Mouse (Mus musculus) layer of hippocampus, adult 9-11 months (tissue): ENCODE measurements at regions not wholly inside any gene's neighbourhood (a gene's known extent, or its start where the extent isn't known, plus 50 kb on each side); places are given as distances from the start of the nearest gene placed in this dataset.

Source experiments
- DNase-seq: peaks from one replicate; pipeline ENCODE4 v3.0.0; 2022

DNA sequence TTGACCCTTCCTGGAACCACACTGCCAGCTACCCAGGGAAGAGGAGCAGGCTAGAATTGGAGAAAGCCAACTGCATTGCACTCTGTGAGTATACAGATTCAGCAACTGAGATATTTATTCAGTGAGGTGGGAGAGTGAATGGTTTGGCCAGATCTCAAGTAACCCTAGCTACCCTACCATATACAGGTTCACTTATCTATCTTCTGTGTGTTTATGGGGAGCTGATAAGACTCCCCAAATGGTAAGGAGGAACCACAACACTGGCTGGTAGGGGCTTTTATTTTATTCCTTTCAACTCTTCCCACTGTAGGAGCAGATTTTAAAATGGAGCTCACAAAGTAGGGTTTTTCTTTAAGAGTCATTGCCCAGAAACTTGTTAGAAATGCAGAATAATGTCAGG lies 62.9 kb downstream of the Arrdc3 start:
- DNase-seq, result no peak

DNA sequence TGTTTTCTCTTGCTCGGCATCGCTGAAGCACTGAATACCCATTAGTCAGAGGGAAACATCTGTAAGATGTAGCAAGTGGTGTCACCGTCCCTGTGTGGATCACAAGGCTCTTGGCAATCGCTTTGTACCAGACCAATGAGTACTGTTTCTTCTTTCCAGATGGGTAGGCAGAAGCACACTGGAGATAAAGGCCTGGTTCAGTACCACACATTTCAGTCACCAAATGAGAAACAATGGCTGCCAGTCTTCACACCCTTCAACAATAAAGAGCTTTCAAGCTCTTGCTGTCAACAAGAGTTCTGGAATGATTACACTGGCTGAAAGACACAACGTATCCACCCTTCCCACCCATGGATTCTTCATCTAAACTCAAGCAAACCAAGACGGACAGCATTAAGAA lies 64.5 kb downstream of the Arrdc3 start:
- DNase-seq, result peak; percentile 90

DNA sequence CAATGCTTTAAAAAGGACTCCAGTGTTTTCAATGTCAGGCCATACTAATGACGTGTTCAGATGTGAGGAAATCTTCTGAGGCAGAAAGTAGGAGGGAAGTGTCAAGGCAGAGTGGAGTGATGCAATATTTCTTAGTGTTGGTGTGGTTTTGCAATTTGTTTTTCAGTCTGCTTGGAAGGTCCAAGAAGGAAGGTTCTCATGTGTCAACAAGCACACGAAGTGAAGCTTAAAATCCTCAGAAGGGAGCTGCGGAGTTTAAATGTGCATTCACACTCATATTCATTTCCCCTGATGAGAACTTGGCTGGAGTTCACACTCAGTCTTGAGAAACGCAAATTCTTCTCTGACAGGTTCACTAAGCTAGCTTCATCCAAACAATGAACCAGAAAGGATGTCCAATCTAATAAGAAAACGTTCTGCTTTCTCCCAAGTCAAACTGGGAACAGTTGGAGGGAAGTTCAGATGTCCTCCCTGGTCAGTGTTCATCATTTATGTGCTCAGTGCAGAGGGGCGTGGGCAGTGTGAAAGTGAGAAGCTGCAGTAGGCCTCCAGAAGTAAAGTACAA lies 66.0 kb downstream of the Arrdc3 start:
- DNase-seq, result no peak

DNA sequence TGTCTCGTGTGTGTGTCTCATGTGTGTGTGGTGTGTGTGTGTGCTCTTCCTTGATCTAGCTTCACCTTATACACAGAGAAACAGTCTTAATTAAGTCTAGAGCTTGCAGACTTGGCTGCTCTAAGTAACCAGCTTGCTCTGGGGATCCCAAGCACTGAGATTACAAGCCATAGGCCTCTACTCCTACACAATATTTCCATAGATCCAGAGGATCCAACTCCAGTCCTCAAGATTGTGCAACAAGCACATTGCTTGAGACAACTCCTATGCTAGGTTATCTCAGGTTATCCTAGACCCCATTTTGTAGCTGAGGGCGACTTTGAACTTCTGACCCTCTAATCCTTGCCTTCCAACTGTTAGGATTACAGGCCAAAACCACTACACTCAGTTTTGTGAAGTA lies 67.1 kb downstream of the Arrdc3 start:
- DNase-seq, result no peak

DNA sequence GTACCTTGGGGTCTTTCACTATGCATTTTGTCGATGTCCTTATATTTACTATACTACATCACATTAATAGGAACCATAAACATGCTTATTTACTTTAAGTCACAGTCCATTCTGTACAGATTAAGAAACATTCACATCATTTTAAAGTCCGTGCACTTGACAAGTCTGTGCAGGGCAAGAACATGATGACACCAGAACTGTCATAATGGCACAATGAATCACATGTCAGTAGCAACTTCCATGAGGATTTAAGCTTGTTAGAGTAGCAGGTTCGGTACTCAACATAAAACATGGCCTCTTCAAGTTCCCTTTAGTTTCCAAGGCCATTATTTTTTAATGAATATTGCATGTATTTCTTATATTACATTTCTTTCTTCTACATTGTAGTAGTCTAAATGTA lies 67.6 kb downstream of the Arrdc3 start:
- DNase-seq, result no peak

DNA sequence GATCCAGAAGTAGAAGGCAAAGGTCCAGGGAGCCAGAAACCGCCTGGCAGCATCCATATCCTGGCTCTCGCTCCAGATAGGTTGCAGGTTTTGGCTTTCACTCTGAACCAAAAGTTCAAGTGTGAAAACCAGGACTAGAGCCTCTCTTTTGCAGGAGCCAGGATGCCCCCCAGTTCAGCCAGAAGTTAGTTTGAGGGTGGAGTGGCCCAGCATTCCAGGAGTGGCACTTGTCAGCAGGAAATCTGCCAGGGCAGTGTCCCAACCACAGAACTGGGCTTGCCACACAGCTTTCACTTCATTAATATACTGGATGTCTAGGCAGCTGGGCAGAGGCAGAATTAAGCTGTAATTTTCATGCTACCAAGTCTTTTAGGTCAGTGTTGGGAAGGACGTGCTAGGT lies 68.1 kb downstream of the Arrdc3 start:
- peak; percentile 32 for DNase-seq

DNA sequence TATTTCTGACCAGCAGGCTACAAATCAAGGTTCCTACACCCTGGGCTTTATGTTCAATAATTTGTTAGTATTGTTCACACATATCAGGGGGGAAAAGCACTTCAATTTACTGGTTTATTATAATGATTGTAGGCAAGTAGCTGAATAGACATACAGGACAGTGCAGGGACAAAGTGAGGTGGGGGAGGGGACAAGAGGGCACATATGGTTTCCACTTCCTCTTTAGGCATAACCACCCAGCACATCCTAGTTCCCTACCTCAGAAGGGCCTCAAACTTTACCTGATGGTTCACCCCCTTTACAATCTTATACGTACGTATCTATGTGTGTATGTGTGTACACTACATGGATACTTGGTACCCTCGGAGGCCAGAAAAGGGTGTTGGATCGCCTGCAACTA lies 69.7 kb downstream of the Arrdc3 start:
- no peak for DNase-seq

DNA sequence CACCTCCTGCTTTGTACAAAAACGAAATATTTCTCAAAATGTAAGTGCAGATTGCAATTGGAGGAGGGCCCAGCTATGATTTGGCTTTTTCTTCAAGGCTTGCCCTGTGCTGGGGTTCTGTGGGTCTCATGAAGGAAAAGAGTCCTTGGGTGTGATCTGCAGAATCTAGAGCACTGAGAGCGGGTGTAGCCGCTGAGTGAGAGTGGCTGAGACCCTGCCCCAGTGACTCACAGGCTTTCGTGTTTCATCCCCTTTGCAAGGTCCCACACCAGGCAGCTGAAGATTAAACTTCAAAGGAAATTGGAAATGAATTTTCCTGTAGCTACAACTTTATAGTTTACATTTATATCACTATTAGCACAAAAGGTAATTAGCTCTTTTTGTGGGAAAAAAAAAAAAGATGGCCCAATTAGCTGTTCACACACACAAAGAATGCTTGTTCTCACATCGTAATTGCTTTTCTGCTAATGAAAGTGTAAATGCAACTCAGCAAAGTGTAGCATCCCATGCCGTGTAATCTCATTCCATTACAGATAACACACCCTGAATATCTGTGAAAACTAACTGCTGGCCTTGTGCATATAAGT lies 71.0 kb downstream of the Arrdc3 start:
- no peak for DNase-seq

DNA sequence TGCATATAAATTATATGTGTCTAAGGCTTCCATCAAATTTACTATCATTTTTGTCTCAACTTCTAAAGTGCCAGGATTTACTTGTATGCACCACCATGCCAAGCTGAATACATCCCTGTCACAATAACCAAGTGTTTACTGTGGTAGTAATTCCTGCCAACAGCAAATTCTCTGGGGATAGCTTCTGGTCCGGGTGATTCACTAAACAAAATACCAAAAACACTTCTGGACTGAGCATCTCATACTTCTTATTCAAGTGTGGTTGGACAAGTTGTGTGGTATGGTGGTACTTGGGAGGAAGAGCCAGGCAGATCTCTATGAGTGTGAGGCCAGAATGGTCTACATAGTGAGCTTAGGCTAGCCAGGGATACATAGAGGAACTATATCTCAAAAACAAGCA lies 73.8 kb downstream of the Arrdc3 start:
- no peak for DNase-seq

DNA sequence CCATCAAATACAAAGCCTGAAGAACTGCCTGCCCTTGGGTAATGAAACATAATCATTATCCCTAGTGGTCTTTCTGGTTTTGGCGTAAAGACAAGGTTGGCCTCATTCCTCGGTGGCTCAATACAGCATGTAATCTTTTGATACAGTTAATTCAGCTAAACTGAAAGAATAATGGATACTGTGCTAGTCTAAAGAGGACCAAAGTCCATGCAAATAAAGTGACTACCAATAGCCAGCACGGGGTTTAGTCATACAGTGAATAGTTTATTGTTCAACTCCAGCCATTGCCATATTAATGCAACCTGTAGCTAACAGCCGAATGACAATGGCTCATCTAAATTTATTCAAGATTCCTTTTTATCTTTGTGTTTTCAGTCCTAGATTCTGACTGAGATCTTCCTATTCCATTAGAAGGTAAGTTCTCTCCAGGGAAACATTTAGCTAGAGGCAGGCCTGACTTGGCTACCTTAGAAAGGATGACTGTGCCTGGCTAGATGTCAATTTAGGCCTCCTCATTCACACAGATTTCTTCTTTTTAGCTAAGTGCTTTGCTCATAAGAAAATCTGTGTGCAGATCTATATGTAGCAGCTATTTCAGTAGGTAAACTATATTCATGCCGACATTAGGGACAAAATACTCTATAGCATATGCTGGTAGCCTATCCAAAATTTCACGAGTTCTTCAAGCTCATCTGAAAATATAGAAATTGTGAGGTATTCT lies 74.4 kb downstream of the Arrdc3 start:
- DNase-seq, result no peak

DNA sequence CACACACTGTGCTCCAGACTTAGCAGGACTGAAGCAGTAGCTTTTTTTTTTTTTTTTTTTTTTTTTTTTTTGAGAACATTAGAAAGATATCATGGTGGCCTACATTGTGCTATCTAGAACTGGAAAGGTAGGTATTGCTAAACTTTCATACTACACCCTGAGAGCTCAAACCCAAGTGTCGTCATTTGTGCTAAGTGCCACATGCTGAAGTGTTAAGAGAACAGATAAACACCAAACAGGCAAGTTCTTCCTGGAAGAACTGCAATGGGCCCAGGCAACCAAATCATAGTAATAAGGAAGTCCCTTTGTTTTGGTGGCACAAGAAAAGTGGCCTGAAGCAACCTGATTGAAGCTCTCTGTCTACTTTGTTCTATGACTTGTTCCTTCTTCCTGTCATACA lies 76.6 kb downstream of the Arrdc3 start:
- no peak for DNase-seq

DNA sequence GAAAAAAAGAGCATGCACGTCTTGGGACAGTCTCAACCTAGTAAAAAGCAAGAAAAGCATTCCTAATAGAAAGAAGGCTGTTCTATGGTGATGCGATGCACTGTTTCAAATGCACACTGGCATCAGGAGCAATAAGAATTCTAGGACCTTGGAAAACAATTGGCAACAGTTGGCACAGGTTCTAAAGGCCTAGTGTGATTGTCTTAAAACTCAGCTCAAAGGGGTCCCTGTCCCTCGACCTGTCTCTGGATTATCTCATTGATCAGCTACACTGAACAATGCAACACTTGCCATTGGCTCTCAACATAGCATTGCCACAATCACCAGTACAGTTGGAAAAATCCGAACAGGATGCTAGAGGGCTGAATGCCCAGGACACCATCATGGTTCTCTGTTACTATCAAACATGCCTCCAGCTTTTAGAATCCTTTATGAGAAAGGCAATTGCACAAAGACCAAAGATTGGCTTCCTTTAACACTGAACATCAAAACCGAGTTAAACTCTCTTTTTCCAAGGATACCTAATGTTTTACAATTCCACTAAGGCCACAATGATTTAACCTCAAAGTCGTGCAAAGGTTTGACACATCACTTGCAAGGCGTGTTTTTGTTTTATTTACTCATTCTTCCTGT lies 78.9 kb downstream of the Arrdc3 start:
- DNase-seq, result no peak

DNA sequence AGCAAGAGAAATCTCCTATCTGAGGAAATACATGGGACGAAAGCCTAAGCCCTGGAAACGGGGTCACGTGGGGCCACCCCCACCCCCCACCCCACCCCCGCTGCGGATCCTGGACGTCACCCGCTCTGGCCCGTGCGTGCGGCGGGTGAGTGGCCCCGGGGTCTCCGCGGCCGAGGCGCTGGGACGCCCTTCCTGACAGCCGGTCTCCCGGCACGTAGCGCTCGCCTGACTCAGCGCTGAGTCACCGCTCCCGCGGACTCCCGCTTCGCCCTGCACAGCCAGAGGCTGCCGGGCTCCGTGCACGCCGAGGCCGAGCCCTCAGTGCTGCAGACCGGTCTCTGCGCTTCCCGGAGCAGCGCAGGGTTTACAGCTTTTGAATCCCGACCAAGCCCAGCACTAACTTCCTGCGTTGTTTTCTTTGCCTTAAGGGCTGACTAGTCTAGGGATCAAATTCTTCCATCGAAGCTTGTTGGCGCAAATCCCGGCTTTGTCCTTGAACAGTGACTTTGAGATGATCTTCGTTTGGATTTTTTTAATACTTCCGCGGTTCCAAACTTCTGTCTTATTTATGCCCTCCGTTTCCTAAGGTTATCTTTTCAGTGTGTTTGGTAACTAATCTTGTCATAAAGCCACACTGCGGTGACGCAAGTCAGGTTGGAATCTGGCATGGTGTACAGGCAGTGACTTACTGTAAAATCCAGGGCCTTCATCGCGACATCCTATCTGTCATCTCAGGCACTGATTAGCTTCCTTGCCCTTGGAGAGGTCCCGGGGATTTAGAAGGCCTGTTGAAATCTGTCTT lies 79.8 kb downstream of the Arrdc3 start:
- DNase-seq, result peak; percentile 67

DNA sequence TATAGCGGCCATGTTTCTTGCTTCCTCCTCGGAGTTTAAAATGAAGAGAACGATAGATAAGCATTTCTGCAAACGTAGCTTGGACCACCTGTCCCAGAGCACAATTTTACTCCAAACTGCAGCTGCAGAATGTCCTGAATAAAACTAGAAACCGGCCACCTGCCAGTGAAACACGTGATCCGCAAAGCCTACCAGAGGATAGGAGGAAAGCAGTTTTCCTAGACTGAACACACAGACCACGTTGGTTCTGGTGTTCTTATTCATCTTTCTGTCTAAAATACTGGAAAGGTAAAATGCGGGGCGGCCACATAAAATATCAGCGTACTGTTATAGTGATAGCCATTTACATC lies 80.4 kb downstream of the Arrdc3 start:
- peak; percentile 19 for DNase-seq

DNA sequence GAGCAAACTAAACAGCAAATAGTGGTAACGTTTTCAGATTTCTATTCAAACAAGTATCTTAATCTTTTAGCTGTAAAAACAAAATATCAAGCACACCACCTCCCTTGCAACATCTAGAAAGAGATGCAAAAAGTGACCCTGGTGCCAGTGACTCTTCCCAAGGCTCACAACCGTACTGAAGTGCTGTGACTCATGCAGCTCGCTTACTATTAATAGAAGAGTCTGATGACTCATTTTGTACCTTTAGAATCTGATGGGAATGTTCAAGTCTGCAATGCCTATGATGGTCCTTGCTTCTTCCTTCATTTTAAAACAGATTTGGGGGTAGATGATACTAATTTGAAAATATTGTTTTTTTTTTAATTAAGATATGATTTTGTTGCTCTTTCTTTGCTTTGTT lies 88.5 kb downstream of the Arrdc3 start:
- no peak for DNase-seq

DNA sequence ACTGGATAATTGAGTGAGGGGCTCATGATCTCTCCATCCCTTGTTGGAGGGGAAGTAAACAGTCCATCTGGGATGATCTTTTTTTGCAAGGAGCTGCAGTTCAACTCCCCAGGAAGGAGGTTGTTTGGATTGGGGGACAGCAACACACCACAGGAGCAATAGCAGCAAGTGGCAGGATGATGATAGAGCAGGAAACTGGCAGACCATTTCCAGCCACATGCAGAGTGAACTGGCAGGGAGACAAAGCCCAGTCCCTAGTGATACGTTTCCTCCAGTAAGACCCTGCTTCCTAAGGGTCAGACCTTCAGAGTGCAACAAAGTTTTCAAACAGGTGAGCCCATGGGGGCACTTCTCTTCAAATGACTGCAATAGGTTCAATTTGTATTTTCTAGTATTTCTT lies 91.2 kb downstream of the Arrdc3 start:
- DNase-seq, result no peak

DNA sequence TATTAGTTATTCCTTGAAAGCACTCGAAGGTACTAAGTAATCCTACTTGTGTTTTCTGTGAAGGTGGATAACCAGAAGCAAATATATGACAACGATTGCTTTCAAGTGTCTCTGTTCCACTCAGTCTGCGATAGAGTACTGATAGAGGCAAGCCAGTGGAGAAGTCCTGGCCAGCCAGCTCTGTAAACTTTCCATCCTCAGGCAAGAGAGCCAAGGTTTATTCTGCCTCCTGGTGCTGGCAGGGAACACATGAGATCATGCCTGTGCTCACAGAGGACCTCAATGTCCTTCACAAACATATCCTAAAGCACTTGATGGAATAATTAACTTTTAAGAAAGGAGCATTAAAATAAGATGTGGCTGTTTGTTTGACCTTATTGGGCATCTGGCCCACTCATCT lies 94.1 kb downstream of the Arrdc3 start:
- no peak for DNase-seq

DNA sequence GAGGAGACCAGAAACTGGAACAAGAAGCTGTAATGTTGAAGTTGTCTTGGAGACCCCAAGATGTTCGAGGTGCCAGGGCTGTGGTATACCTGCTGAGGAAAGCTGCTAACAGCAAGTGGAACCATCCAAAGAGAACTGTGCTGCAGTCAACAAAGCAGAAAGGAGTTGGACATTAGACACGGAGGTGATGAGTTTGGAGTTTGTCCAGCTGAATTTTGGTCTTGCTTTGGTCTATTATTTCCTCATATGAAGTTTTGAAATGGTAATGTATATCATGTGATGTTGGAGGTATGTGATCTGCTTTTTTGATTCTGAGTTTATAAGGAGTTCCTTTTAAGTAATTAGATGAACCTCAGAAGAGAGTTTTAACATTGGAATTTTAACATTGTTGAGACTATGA lies 98.0 kb downstream of the Arrdc3 start:
- no peak for DNase-seq

DNA sequence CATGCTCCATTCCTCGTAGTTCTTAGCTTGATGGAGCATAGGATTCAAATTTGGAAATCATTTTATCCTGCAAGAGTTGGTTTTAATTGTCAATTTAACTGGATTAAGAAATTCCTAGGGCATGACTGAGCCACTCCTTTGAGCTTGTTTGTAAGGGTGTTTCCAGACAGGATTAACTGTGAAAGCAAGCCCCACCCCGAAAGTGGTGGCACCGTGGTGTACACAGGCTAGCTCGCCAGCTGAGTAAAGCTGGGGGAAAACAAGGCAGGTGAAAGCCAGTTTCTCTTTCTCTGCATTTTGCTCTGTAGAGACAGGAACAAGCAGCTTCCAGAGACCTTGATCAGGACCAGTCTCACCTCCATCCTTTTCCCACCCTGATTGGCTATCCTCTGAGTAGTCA lies 103.5 kb downstream of the Arrdc3 start:
- no peak for DNase-seq

DNA sequence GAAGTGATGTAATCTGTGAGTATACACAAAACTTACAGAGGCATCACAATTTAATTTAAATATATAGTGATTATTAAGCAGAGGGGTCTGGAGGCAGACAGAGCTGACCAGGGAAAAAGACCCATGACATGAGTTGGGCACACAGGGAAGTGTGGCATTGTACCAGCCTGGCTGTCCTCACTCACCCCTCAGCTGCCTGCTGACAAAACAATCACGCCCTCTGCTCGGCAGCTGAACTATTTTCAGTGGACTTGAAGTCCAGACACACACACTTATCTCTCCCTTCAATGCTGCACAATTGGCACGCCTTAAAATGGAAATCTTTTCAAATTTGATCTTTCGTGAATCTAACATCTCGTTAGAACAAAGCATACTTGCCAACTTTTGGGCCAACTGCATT lies 106.6 kb downstream of the Arrdc3 start:
- DNase-seq, result no peak

DNA sequence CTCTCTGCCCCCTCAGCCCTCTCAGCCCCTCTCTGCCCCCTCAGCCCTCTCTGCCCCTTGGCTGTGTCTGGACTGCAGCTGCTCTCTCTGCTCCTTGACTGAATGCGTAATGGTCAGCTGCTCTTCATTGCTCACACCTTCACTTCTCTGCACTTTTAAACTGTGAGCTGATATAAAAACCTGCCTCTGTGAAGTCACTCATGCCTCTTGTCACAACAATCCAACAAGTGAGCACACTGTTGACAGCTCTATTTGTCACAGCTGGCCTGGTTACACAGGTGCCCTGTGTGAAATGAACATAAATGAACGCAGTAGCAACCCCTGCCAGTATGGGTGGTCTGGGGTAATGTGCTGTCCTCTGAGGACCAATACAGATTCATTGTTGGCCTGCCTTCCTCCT lies 109.2 kb downstream of the Arrdc3 start:
- DNase-seq, result no peak

DNA sequence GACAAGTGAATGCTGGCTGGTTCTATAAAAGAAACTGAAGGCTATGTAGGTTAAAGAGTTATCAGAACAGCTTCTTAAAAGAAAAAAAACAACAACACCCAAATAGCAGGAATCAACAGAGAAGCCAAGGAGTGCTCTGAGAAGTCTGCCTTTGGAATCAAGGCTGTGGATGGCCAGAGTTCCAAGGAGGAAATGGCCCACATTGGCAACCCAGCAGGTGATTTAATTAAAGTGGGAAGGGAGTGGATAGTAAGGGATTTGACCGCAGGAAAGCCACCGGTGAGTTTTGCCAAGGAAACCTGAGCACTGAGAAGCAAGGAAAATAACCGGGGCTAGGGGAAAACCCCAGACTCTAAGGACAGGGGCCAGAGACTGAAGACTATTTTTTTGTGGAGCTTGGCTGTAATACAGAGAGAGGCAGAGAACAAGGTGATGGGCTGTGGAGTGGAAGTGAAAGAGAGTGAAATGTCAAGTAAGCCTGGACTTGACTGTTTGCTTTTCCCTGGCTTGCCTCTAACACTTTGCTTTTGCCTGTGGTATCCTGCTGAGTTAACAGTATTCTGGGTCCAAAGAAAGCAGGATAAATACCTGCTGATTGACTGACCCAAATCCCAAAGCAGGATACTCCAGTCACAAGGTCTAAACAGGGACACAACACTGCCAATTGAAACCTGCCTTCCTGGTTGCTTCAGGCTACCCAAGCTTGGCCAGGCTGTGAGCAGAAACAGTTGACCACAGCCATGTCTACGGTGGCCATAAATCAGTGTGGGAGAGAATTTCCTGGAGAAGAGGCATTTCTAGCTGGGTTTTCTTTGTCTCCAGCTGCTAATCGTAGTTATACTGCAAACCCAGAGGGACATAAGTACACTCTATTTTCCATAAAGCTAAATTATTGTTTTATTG lies 125.9 kb downstream of the Arrdc3 start:
- no peak for DNase-seq

DNA sequence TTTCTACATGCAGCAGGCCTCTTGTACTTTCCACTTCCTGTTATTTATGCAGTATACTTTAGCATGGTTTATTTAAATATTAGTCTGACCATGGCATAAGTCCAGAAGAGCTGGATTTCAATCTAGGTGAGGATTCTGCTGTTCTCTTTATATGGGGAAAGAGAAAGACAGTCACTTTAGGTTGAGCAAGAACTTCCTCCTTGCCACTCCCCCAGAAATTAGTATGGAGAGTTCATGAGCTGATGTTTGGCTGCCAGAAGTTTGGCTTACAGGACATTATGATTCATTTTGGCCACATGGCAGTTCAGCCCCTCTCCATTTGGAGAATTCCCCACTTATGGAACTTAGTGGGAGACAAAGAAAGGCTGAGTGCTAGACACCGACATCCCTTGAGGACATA lies 130.8 kb downstream of the Arrdc3 start:
- DNase-seq, result no peak
